ENCODE assay signal across 8 mouse cellular contexts in the genomic region with DNA sequence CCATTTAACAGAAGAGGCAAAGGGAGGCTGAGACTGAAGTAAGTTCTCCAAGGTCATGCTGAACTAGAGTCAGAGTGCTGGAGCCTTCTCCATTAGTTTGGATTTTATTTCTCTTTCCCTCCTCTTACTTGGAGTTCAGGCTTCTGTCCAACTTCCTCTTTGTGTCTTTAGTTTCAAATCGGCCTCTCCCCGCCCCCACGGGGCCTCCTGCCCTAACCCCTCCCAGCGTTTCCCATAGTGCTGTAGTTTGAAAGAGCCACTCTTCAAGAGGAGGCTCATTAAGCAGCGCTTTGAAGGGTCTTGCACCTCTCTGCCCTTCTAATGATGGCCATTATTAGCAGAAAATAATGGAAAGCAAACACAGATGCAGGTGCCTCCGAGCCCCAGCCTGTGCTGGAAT. TPM values are rescaled to one million over a fixed set of nuclear protein-coding genes. Genes with fewer than 3 reads are reported as not detected.
DNase-seq lines count a peak whose midpoint lies in the region; ATAC-seq and TF ChIP-seq lines count a peak whose summit lies in the region.

No protein-coding gene starts in this region.

- H3K9me3 ChIP-seq in embryonic facial prominence, embryonic 11.5 days (replicated peaks; ENCODE audit: control insufficient read depth, low read length) = no peaks in the 10 kb centered on the region
- no peaks in the 10 kb centered on the region for H3K9me3 ChIP-seq in hindbrain, embryonic 16.5 days (ENCODE audit: control insufficient read depth, low read length)

- DNase-seq in testis, postnatal 10 days (ENCODE audit: low spot score) = peak; percentile 62
- no peak for DNase-seq in testis, postnatal 14 days (ENCODE audit: low spot score)
- DNase-seq in embryonic facial prominence, embryonic 11.5 days (ENCODE audit: low spot score) = peak; percentile 20
- peak; percentile 65 to 71 for DNase-seq in heart, postnatal 14 days
- peak; percentile 15 for DNase-seq in liver, adult 2 months (ENCODE audit: extremely low read depth, low read depth, low spot score)
- peak; percentile 17 for DNase-seq in skeletal muscle tissue, adult 2 months (ENCODE audit: low read depth, low spot score)
- no peak for DNase-seq in left cerebral cortex, adult 18-20 months (ENCODE audit: low spot score in 2 of 2)

- no peak overlapping the region for H3K4me3 ChIP-seq in embryonic facial prominence, embryonic 11.5 days (ENCODE audit: low read depth, low read length)
- H3K4me3 ChIP-seq in liver, adult 2 months (ENCODE audit: insufficient read depth, low read depth, low read length) = no peak overlapping the region
- H3K4me3 ChIP-seq in hindbrain, embryonic 16.5 days (ENCODE audit: low read length) = no peak overlapping the region

- no peaks in the 10 kb centered on the region for H3K79me2 ChIP-seq in liver, adult 2 months (ENCODE audit: control insufficient read depth, insufficient read depth, low read length)

- no peak overlapping the region for H3K4me2 ChIP-seq in embryonic facial prominence, embryonic 11.5 days (ENCODE audit: low read depth, low read length)
- H3K4me2 ChIP-seq in hindbrain, embryonic 16.5 days (ENCODE audit: low read length) = no peak overlapping the region

- no peak overlapping the region for H3K27ac ChIP-seq in embryonic facial prominence, embryonic 11.5 days (replicated peaks; ENCODE audit: low read depth, low read length)
- H3K27ac ChIP-seq in liver, adult 2 months (replicated peaks; ENCODE audit: insufficient read depth, low read depth, low read length) = no peak overlapping the region
- H3K27ac ChIP-seq in hindbrain, embryonic 16.5 days (ENCODE audit: low read depth, low read length) = no peak overlapping the region

- TF ChIP-seq POLR2A in liver, adult 2 months (IDR thresholded peaks at IDR 0.05; ENCODE audit: extremely low read depth, insufficient read depth, low read length) = no peak

- no peaks in the 10 kb centered on the region for H3K27me3 ChIP-seq in embryonic facial prominence, embryonic 11.5 days (ENCODE audit: control insufficient read depth, insufficient read depth, low read length)
- no peaks in the 10 kb centered on the region for H3K27me3 ChIP-seq in liver, adult 2 months (ENCODE audit: control insufficient read depth, insufficient read depth, low read length)
- no peaks in the 10 kb centered on the region for H3K27me3 ChIP-seq in hindbrain, embryonic 16.5 days (replicated peaks; ENCODE audit: control insufficient read depth, insufficient read depth, low read length)

- H3K9ac ChIP-seq in embryonic facial prominence, embryonic 11.5 days (replicated peaks; ENCODE audit: low read length) = no peak overlapping the region
- H3K9ac ChIP-seq in liver, adult 2 months (ENCODE audit: low read depth, low read length) = no peak overlapping the region
- H3K9ac ChIP-seq in hindbrain, embryonic 16.5 days (ENCODE audit: low read depth, low read length) = no peak overlapping the region

- H3K36me3 ChIP-seq in embryonic facial prominence, embryonic 11.5 days (replicated peaks; ENCODE audit: control insufficient read depth, insufficient read depth, low read depth, low read length) = no peaks in the 10 kb centered on the region
- H3K36me3 ChIP-seq in liver, adult 2 months (ENCODE audit: control insufficient read depth, insufficient read depth, low read length) = no peaks in the 10 kb centered on the region
- H3K36me3 ChIP-seq in hindbrain, embryonic 16.5 days (ENCODE audit: control insufficient read depth, insufficient read depth, low read length) = no peaks in the 10 kb centered on the region; the same call in 1 of the 2 replicates

- H3K4me1 ChIP-seq in embryonic facial prominence, embryonic 11.5 days (ENCODE audit: control insufficient read depth, insufficient read depth, low read length) = no peaks in the 10 kb centered on the region
- no peaks in the 10 kb centered on the region for H3K4me1 ChIP-seq in liver, adult 2 months (ENCODE audit: control insufficient read depth, insufficient read depth, low read length)
- H3K4me1 ChIP-seq in hindbrain, embryonic 16.5 days (ENCODE audit: control insufficient read depth, insufficient read depth, low read depth, low read length) = no peaks in the 10 kb centered on the region

- ATAC-seq in embryonic facial prominence, embryonic 11.5 days (replicated peaks; ENCODE audit: insufficient number of reproducible peaks, low FRiP score, low TSS enrichment, low read depth) = no peak
- ATAC-seq in hindbrain, embryonic 16.5 days = no peak

- TF ChIP-seq CTCF in liver, adult 2 months (IDR thresholded peaks at IDR 0.05; ENCODE audit: low read depth, low read length) = no peak

- intact Hi-C loops in heart, postnatal 14 days (cut with DNase I) = no loop called here

- WGBS in embryonic facial prominence, embryonic 11.5 days = 47% methylated on average over 6 of the region's 6 CpGs
- 42% methylated on average over 6 of the region's 6 CpGs for WGBS in liver, adult 2 months
- 36% methylated on average over 6 of the region's 6 CpGs for WGBS in hindbrain, embryonic 16.5 days

RNA-seq across cellular contexts. Expression of a gene that starts 59.2 kb away (rescaled TPM):
- not detected in 2 replicates for polyA plus RNA-seq in embryonic facial prominence, embryonic 11.5 days (2014; fragmentation: Nextera tagmentation; extraction: Ambion mirVana)
- total RNA-seq in heart, postnatal 14 days (2021) = not detected
- total RNA-seq in liver, adult 2 months (2014; rRNA removed) = not detected in 2 replicates
- polyA plus RNA-seq in liver, adult 2 months (2012; rRNA removed) = not detected in 2 replicates
- not detected in 2 replicates for polyA plus RNA-seq in hindbrain, embryonic 16.5 days (2015; fragmentation: Nextera tagmentation; extraction: Ambion mirVana)
- total RNA-seq in left cerebral cortex, adult 18-20 months (2021) = under 1 TPM; 0.23 to 0.30 TPM

Comparison
In these comparisons a context has a peak if more than half of its experiments do, and no peak if none do; other contexts are left out.
1. DNase-seq: peak in testis, postnatal 10 days (single experiment), embryonic facial prominence, embryonic 11.5 days (single experiment), heart, postnatal 14 days (2 of 2), liver, adult 2 months (single experiment) and skeletal muscle tissue, adult 2 months (single experiment); none in testis, postnatal 14 days (single experiment) and left cerebral cortex, adult 18-20 months (0 of 2).